Mouse (Mus musculus) testis, adult 10 weeks (tissue): ENCODE results near the gene Dbt. TPM values are rescaled to one million over a fixed set of nuclear protein-coding genes. Genes with fewer than 3 reads are reported as not detected.

Source experiments
- polyA plus RNA-seq: library from polyadenylated mRNA; stranded (reverse); fragments of 350-450 nt; fragmentation: Illumina TruSeq; extraction: RNeasy Lipid Tissue Mini Kit (QIAGEN cat#74804); gene quantifications from one replicate; pipeline ENCODE4 v1.2.3, GENCODE M21; 2014; ENCODE audit warnings: low read depth, low replicate concordance

Gene Dbt
- polyA plus RNA-seq: 9.6 TPM

DNA sequence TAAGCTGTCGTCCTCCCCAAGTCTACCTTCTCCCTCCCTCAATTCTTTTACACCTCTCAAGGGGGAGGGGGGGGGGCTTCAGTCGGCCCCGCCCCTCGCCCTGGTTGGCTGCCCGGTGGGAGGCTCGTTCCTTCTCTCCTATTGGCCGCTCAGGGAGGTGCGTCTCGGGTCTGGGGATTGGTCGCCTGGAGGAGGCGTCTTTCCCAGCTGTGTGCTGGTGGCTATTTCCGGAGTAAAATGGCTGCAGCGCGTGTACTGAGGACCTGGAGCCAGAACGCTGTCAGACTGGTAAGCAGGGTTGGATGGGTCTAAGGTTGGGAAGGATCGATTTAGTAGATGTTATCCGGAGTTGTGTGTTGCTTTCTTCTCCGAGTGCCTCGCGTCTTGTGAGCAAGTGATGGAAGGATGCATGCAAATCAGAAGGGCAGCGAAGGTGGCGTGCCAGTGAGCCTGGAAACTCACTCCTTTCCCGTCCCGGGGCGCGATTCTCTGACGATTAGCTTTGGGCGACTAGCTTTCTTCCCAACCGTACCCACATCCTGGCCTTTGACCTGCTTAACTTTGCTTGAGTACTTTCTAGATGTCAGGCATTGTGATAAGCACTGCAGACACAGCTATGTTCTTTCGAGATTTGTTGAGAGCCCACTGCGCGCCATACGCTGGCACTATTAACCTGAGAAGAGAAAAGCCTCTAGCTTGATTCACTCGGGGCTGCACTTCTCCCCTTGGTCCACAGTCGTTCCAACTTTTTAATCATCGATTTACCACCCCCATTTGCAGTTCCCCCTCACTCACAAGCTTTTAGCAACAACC is at the start of gene Dbt:
Gene Dbt, plus strand, starts transcription at position 167 of the 813 bp plus-strand sequence.

DNA sequence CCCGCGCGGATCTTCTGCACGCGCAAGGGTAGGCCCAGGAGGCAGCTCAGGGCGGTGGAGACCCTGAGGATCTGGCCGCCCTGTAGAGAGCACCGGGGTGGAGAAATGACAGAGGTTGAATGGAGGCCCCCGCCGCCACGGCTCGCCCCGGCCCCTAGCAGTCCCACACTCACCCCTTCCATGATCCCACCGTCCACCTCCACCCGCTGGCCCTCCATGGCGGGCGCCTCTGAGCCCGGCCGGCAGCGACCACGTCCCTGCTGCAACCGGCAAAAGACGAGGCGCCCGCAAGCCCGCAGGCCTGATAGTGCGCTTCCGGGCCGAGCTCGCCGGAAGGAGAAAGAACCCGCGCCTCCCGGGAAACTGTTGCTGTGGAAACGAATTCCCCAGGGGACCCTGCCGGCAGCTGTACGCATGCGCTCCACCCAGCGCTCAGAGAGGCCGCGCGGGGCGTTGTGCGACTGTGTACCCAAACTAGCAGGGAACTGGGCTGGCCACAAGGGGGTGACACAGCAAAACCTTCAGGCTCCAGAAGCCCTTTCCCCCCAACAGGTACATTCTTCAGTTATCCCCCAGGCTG is 5.0 kb upstream of the Dbt start, which contains the start of gene Rtca:
Gene Rtca, minus strand, starts transcription at position 437 of the 580 bp plus-strand sequence.

DNA sequence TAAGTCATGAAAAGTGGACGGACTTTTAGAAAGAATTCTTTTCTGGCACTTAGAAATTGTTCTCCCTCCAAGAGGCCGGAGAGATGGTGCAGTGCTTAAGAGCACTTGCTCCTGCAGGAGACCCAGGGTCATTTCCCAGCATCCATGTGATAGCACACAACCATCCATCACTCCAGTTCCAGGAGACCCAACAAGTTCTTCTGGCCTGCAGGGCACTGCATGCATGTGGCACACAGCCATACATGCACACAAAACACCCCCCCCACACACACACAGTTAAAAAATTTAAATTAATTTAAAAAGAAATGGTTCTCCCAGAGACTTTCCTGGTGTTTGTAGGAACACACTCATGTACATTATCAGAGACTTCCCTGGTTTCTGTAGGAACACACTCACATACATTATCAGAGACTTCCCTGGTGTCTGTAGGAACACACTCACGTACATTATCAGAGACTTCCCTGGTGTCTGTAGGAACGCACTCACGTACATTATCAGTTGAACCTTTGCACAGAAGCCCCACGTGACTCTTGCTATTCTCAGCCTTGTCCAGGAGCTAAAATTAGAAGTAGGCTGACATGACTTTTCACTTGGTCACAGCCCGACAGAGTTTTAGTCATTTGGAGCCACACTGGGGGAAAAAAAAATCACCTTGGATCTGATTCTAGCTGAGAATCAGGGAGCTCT is 49.7 kb downstream of the Dbt start, which contains the start of gene Lrrc39:
Gene Lrrc39, plus strand, starts transcription at position 566 of the 687 bp plus-strand sequence.

DNA sequence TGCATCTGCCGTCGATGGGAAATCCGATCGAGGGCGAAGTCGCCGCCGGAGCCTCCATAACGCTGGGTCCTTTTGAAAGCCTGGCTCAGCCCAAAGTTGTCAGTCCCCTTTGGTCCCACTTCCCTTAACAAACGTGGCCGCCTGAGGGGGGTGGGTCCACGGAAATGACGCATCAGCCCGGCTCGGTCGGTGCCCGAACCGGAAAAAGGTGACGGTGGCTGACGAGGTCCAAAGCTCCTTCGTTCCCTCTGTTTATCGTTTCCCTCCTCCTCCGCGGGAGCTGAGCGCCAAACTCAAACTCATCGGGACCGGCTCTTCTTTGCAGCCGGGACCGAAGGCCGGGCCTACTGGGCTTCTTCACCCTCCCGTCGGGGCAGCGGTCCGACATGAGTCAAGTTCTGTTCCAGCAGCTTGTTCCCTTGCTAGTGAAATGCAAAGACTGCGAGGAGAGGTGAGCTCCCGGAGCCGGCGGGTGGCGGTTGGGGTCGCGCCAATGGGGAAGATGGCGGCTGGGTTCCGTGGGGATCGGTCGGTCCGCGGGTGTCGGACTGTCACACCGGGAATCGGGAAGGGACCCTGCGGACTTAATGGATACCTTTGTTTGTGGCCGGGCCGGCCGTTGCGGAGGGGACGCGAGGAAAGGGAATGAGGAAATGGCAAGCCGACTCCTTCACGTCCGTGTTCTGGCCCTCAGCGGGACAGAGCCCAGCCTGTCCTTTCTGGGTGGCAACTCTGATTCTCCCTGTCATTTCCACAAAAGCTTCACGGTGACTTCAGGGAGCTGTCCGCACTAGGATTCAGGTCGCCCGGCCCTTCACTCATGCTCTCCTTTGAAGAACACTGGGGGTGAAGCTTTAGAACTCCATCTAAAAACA is 82.1 kb downstream of the Dbt start, which contains the start of gene Sass6:
Gene Sass6, plus strand, starts transcription at position 255 of the 875 bp plus-strand sequence.

Other genes with a start within 250 kb of the Dbt start
- gene Cdc14a, start 89.0 kb upstream of the Dbt start, polyA plus RNA-seq: 236 TPM
- 166 TPM for gene Rtca, start 4.9 kb upstream of the Dbt start, polyA plus RNA-seq
- not detected for gene Lrrc39, start 49.9 kb downstream of the Dbt start, polyA plus RNA-seq
- gene Sass6, start 81.9 kb downstream of the Dbt start, polyA plus RNA-seq: 156 TPM
- 20.9 TPM for gene Trmt13, start 101.5 kb downstream of the Dbt start, polyA plus RNA-seq
- gene Mfsd14a, start 149.6 kb downstream of the Dbt start, polyA plus RNA-seq: 167 TPM
- gene Gm43191, start 168.2 kb downstream of the Dbt start, polyA plus RNA-seq: 0.38 TPM
- gene Slc35a3, start 199.8 kb downstream of the Dbt start, polyA plus RNA-seq: 67.2 TPM